Mouse (Mus musculus): ENCODE data around the gene Irf2bp2.

DNA sequence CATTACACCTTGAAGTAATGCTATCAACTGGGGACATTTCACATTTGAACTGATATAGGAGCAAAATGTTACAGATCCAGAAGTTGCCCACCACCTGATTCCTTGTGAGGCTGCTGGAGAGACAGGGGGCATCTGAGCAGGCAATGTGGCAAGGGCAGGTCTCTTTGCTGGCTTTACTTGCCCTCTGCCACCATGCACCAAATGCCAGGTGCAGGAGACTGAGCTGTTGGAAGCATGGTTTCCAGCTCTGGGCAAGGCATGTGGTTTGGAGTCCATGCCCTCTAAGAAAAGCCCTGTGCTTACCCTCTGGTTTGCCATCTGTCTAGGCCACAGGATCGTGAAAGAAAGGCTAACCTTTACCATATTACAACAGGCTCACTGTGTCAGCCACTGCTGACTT lies 24.1 kb downstream of the Irf2bp2 start:
- TF ChIP-seq GATA1 (IDR thresholded peaks at IDR 0.05; ENCODE audit: borderline replicate concordance, low read length): no peak
- TF ChIP-seq FLI1 (IDR thresholded peaks at IDR 0.05; ENCODE audit: low read length): no peak
